Mouse (Mus musculus): ENCODE measurements around the gene Bckdhb. TPM values are rescaled to one million over a fixed set of nuclear protein-coding genes. Genes with fewer than 3 reads are reported as not detected.

The Bckdhb gene
- polyA plus RNA-seq, 1 experiment from 2014 or later, result 64.5 TPM

- ATAC-seq (replicated peaks; ENCODE audit: insufficient number of reproducible peaks, insufficient read depth, low FRiP score, low read depth), result no peak
- H3K4me1 ChIP-seq (replicated peaks), result 0 out of 2 replicates have a peak, but pooled peaks cover 2% of the 10 kb centered on the region
- H3K27me3 ChIP-seq, result no peaks in the 10 kb centered on the region
- WGBS, result 33% methylated on average over 4 of the region's 4 CpGs
- H3K4me3 ChIP-seq, result 0 out of 2 replicates have a peak overlapping the region, but pooled peaks have one; percentile 20
- no peaks in the 10 kb centered on the region for H3K9me3 ChIP-seq (replicated peaks)
- H3K4me2 ChIP-seq, result peak overlapping the region; percentile 45
- H3K9ac ChIP-seq, result no peak overlapping the region
- H3K27ac ChIP-seq, result peak overlapping the region; percentile 71
- no peaks in the 10 kb centered on the region for H3K36me3 ChIP-seq
Observed at GRCm38 (mm10) chr9:84083551-84083950, 158.6 kb downstream of the Bckdhb start.

GRCm38 (mm10) chr9:84084686-84085085 is 159.7 kb downstream of the Bckdhb start:
- no peak overlapping the region for H3K9ac ChIP-seq
- H3K27ac ChIP-seq, result no peak overlapping the region
- 81% methylated on average over 5 of the region's 5 CpGs for WGBS
- 0 out of 2 replicates have a peak, but pooled peaks cover 2% of the 10 kb centered on the region for H3K4me1 ChIP-seq (replicated peaks)
- H3K9me3 ChIP-seq (replicated peaks), result no peaks in the 10 kb centered on the region
- no peak overlapping the region for H3K4me2 ChIP-seq
- no peak for ATAC-seq (replicated peaks; ENCODE audit: insufficient number of reproducible peaks, insufficient read depth, low FRiP score, low read depth)
- H3K4me3 ChIP-seq, result no peak overlapping the region
- H3K27me3 ChIP-seq, result no peaks in the 10 kb centered on the region
- no peaks in the 10 kb centered on the region for H3K36me3 ChIP-seq

GRCm38 (mm10) chr9:84090316-84091063 is 165.5 kb downstream of the Bckdhb start:
- H3K9me3 ChIP-seq (replicated peaks), result no peaks in the 10 kb centered on the region
- no peak for ATAC-seq (replicated peaks; ENCODE audit: insufficient number of reproducible peaks, insufficient read depth, low FRiP score, low read depth)
- H3K27ac ChIP-seq, result no peak overlapping the region
- no peaks in the 10 kb centered on the region for H3K27me3 ChIP-seq
- H3K4me1 ChIP-seq (replicated peaks), result 0 out of 2 replicates have a peak, but pooled peaks cover 2% of the 10 kb centered on the region
- no peaks in the 10 kb centered on the region for H3K36me3 ChIP-seq
- H3K4me3 ChIP-seq, result no peak overlapping the region
- no peak overlapping the region for H3K4me2 ChIP-seq
- 55% methylated on average over 9 of the region's 9 CpGs for WGBS
- no peak overlapping the region for H3K9ac ChIP-seq

GRCm38 (mm10) chr9:84092994-84093393 is 168.0 kb downstream of the Bckdhb start:
- WGBS, result 89% methylated on average over 8 of the region's 8 CpGs
- H3K27me3 ChIP-seq, result no peaks in the 10 kb centered on the region
- H3K4me1 ChIP-seq (replicated peaks), result 0 out of 2 replicates have a peak, but pooled peaks cover 2% of the 10 kb centered on the region
- H3K9ac ChIP-seq, result no peak overlapping the region
- H3K4me2 ChIP-seq, result no peak overlapping the region
- ATAC-seq (replicated peaks; ENCODE audit: insufficient number of reproducible peaks, insufficient read depth, low FRiP score, low read depth), result no peak
- H3K36me3 ChIP-seq, result no peaks in the 10 kb centered on the region
- no peak overlapping the region for H3K27ac ChIP-seq
- H3K9me3 ChIP-seq (replicated peaks), result no peaks in the 10 kb centered on the region
- no peak overlapping the region for H3K4me3 ChIP-seq

GRCm38 (mm10) chr9:84094111-84094510 is 169.2 kb downstream of the Bckdhb start:
- Histone ChIP-seq H3K9ac (no peak overlapping the region), H3K9me3 (replicated peaks) (no peaks in the 10 kb centered on the region), H3K36me3 (no peaks in the 10 kb centered on the region), H3K4me1 (replicated peaks) (0 out of 2 replicates have a peak, but pooled peaks cover 2% of the 10 kb centered on the region), H3K27ac (no peak overlapping the region), H3K4me2 (no peak overlapping the region), H3K4me3 (no peak overlapping the region), H3K27me3 (no peaks in the 10 kb centered on the region)
- 74% methylated on average over 6 of the region's 6 CpGs for WGBS
- ATAC-seq (replicated peaks; ENCODE audit: insufficient number of reproducible peaks, insufficient read depth, low FRiP score, low read depth), result no peak

- H3K4me3 ChIP-seq, result no peak overlapping the region
- ATAC-seq (replicated peaks; ENCODE audit: insufficient number of reproducible peaks, insufficient read depth, low FRiP score, low read depth), result no peak
Observed at GRCm38 (mm10) chr9:84096484-84097015, 171.6 kb downstream of the Bckdhb start.

GRCm38 (mm10) chr9:84103344-84103743 is 178.4 kb downstream of the Bckdhb start:
- no peaks in the 10 kb centered on the region for H3K36me3 ChIP-seq
- H3K27me3 ChIP-seq, result no peaks in the 10 kb centered on the region
- 88% methylated on average over 7 of the region's 7 CpGs for WGBS
- no peaks in the 10 kb centered on the region for H3K9me3 ChIP-seq (replicated peaks)
- no peak overlapping the region for H3K27ac ChIP-seq
- no peak overlapping the region for H3K4me3 ChIP-seq
- H3K9ac ChIP-seq, result no peak overlapping the region
- ATAC-seq (replicated peaks; ENCODE audit: insufficient number of reproducible peaks, insufficient read depth, low FRiP score, low read depth), result no peak
- H3K4me1 ChIP-seq (replicated peaks), result 0 out of 2 replicates have a peak, but pooled peaks cover 2% of the 10 kb centered on the region
- no peak overlapping the region for H3K4me2 ChIP-seq

More at GRCm38 (mm10) chr9:84096484-84097015, 171.6 kb downstream of the Bckdhb start:
- Histone ChIP-seq H3K9ac (no peak overlapping the region), H3K27me3 (no peaks in the 10 kb centered on the region), H3K36me3 (no peaks in the 10 kb centered on the region), H3K4me2 (no peak overlapping the region), H3K4me1 (replicated peaks) (0 out of 2 replicates have a peak, but pooled peaks cover 2% of the 10 kb centered on the region), H3K9me3 (replicated peaks) (no peaks in the 10 kb centered on the region), H3K27ac (no peak overlapping the region)
- WGBS, result 91% methylated on average over 13 of the region's 13 CpGs

GRCm38 (mm10) chr9:84106438-84106837 is 181.5 kb downstream of the Bckdhb start:
- H3K27me3 ChIP-seq, result no peaks in the 10 kb centered on the region
- no peak for ATAC-seq (replicated peaks; ENCODE audit: insufficient number of reproducible peaks, insufficient read depth, low FRiP score, low read depth)
- no peak overlapping the region for H3K4me3 ChIP-seq
- no peaks in the 10 kb centered on the region for H3K9me3 ChIP-seq (replicated peaks)
- peaks cover 9% of the 10 kb centered on the region for H3K4me1 ChIP-seq (replicated peaks)
- no peak overlapping the region for H3K9ac ChIP-seq
- 78% methylated on average over 2 of the region's 2 CpGs for WGBS
- H3K4me2 ChIP-seq, result no peak overlapping the region
- H3K27ac ChIP-seq, result no peak overlapping the region
- H3K36me3 ChIP-seq, result no peaks in the 10 kb centered on the region

- Histone ChIP-seq H3K4me1 (replicated peaks) (peaks cover 10% of the 10 kb centered on the region), H3K36me3 (no peaks in the 10 kb centered on the region), H3K9ac (no peak overlapping the region), H3K9me3 (replicated peaks) (no peaks in the 10 kb centered on the region), H3K4me2 (peak overlapping the region; percentile 5; the same call in 1 of the 2 replicates), H3K27me3 (no peaks in the 10 kb centered on the region), H3K4me3 (no peak overlapping the region), H3K27ac (0 out of 2 replicates have a peak overlapping the region, but pooled peaks have one; percentile 12)
- WGBS, result 71% methylated on average over 20 of the region's 20 CpGs
- ATAC-seq (replicated peaks; ENCODE audit: insufficient number of reproducible peaks, insufficient read depth, low FRiP score, low read depth), result no peak
Observed at GRCm38 (mm10) chr9:84107045-84107813, 182.3 kb downstream of the Bckdhb start.

- ATAC-seq (replicated peaks; ENCODE audit: insufficient number of reproducible peaks, insufficient read depth, low FRiP score, low read depth), result no peak
- Histone ChIP-seq H3K4me1 (replicated peaks) (peaks cover 20% of the 10 kb centered on the region), H3K4me2 (no peak overlapping the region), H3K36me3 (no peaks in the 10 kb centered on the region), H3K4me3 (no peak overlapping the region), H3K9ac (no peak overlapping the region), H3K9me3 (replicated peaks) (no peaks in the 10 kb centered on the region), H3K27me3 (no peaks in the 10 kb centered on the region), H3K27ac (no peak overlapping the region)
- WGBS, result 75% methylated on average over 7 of the region's 7 CpGs
Observed at GRCm38 (mm10) chr9:84108534-84108933, 183.6 kb downstream of the Bckdhb start.

- Histone ChIP-seq H3K4me3 (no peak overlapping the region), H3K27ac (no peak overlapping the region), H3K36me3 (no peaks in the 10 kb centered on the region), H3K9ac (no peak overlapping the region), H3K4me2 (no peak overlapping the region), H3K4me1 (replicated peaks) (peaks cover 20% of the 10 kb centered on the region), H3K9me3 (replicated peaks) (no peaks in the 10 kb centered on the region), H3K27me3 (no peaks in the 10 kb centered on the region)
- ATAC-seq (replicated peaks; ENCODE audit: insufficient number of reproducible peaks, insufficient read depth, low FRiP score, low read depth), result no peak
- 71% methylated on average over 6 of the region's 6 CpGs for WGBS
Observed at GRCm38 (mm10) chr9:84109777-84110478, 185.0 kb downstream of the Bckdhb start.
